Mouse (Mus musculus): ENCODE measurements at regions not wholly inside any gene's neighbourhood (a gene's known extent, or its start where the extent isn't known, plus 50 kb on each side); places are given as distances from the start of the nearest gene placed in this dataset.

DNA sequence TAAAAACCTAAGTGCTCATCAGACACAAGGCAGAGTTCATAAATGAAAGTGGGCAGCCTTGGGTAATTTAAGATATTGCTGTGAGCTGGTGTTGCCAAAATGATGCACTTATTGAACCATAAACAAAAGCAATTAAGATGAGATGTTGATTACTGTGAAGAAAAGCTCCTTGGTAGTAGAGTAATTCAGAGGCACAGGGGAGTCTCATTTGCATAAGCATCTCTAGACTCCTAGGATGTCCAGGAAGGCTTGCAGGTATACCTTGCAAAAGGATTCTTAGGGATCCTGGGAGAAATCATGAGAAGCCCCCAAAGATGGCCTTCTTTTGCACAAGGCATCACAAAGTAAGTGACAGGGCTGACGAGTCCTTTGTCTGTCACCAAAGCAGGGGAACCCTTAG, 640.5 kb upstream of the Cdh11 start:
- in situ Hi-C loops (cut with MboI, MseI), result no loop called here

DNA sequence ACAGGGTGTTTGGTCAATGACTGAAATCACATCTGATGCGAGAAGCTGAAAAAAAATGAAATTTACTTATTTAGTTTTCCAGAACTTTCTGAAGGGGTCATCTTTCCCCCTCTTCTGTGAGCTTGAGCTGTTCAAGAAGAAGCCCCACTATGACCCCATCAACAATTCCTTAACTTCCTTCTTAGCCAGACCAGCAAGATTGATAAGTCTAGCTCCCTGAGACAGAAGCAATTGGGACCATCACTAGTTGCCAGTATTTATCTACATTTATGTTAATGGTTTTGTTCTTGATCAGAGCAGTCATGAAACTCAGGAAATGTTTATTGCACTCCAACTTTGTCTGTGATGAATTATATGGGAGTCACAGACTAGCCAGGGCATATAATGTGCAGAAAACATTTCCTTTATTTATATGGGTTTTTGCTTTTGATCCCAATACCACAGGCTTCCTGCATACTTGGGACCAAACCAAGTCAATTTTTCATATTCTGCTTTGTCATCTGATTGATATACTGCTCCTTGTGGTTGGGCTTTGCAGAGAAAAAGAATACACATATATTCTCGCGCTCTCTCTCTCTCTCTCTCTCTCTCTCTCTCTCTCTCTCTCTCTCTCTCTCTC, 645.5 kb upstream of the Cdh11 start:
- in situ Hi-C loops (cut with MboI, MseI), result no loop called here

GRCm38 (mm10) chr8:103433532-103434105, 648.2 kb upstream of the Cdh11 start:
- in situ Hi-C loops (cut with MboI, MseI), result no loop called here

GRCm38 (mm10) chr8:103438995-103439717, 653.7 kb upstream of the Cdh11 start:
- in situ Hi-C loops (cut with MboI, MseI), result no loop called here

DNA sequence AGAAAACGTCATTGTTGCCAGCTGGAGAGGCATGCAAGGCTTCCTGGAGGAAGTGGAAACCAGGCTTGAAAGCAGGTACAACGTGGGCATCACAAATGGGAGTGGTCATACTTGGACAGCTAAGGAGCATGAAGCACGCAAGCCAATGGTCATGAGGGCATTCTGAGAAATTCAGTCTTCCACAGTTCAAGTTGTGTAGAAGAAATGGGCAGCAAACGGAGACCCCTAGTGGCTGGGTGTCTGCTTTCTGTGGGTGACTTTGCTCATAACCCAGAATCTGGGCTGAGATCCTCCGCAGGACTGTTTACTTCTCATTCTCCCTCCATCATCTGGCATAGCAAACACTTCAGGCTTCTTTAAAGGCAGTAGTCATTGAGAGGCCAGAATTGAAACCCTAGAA, 655.7 kb upstream of the Cdh11 start:
- in situ Hi-C loops (cut with MboI, MseI), result no loop called here

DNA sequence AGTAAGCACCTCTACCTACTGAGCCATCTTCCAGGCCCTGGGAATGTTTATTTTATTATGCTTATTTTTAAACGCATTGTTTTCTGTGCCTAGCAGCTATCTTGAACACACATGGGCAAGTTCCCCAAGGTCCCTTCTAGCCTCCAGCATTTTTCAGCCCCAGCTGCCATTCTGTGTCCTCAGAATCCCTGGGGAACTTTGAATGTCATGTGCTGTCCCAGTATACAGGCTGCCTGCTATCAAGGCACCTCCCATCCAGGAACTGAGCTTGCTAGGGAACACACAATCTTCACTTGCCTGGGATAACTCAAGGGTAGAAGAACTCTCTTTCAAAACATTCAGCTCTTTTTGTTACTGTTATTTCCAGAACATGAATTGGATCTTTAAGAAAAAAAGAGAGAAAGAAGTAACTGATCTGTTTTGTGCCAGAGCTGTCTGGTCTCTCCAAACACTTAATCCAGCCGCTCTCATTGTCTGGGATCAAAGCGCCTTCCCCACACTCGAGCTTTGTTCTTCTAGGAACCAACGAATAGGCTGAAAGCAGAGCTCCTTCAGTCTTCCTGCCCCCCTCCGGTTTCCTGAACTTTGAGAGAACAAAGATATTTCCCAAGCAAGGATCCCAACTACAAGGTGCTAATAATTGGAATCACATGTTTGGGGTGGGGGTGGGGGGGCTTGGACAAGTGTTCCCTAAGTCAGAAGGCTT, 657.1 kb upstream of the Cdh11 start:
- in situ Hi-C loops (cut with MboI, MseI), result no loop called here

- in situ Hi-C loops (cut with MboI, MseI), result no loop called here
These were observed 656.8 kb upstream of the Cdh5 start for GRCm38 (mm10) chr8:103444577-103444976.

DNA sequence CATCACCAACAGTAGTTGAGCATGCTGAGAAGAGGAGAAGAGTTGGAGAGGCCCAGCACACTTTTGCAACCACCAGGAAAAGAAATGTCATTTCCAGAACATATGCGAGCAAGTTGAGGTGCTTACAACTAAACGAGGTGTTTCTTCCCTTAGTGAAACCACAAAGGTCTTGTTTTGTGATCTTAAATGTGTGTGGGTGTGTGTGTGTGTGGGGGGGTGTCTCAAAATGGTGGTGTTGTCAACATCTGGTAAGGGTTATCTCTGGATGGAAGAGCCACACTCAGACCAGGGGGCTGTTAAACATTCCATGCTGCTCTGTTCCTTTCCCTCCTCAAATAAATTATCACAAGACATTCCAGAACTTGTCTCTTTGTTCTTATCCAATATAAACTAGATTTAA, 656.0 kb upstream of the Cdh5 start:
- in situ Hi-C loops (cut with MboI, MseI), result no loop called here

DNA sequence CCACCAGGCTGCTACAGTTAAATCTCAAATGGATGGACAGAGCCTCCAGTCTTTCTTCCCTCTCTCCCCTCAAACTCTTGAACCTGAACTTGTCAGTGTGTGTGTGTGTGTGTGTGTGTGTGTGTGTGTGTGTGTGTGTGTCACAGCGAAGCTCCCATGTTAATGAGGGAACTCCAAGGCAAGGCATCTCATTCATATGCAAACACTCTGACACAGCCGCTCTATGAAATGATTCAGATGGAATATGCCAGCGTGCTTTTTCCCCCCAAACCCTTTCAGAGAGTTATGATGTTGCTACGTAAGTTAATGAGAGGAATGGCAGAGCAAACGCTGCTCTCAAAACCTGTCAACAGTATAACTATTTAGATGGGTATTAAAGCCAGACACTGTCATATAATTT, 653.5 kb upstream of the Cdh5 start:
- in situ Hi-C loops (cut with MboI, MseI), result no loop called here

DNA sequence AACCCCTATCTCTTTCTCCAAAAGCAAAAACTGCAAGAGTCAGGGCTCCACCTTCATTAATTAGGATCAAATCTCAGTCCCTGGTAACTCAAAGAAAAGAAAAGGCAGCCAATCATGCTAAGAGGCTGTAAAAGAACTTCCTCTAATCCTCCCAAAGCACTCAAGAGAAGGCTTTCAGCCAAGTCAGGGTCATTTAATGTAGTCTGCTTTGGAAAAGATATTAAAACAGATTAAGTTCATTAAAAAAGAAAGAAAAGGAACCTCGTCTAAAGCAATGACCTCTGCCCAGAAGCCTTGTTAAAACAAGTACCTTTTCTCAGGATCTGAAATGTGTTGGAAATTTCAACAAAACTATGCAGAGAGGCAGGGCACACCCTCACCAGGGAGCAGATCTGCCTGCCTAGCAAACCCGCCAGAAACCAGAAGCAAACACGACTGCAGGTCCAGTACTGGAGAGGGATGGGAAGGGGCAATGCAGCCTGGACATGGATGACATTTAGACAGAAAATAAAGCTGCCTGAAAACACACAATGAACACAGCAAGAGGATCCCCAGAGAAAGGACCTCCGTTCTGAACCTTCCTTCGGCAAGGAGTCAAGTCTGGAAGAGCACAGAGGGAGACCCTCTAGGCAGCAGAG, 649.9 kb upstream of the Cdh5 start:
- in situ Hi-C loops (cut with MboI, MseI), result no loop called here

DNA sequence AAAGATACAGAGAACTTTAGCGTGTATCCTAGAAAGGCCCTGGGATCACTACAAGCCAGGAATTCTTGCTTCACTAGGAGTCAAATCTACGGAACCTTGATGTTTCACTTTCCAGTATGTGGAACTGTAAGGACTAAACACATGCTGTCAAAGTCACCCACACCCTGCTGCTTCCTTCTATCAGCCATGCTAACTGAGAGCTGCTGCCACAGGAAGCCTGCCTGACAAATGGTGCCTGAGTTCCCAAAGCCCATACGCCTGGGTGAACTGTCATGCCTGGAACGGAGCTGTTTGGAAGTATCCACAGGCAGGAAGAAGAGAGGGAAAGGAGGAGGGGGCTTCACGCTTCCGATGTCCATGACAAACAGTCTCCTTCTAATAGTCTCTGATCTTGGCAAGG, 644.2 kb upstream of the Cdh5 start:
- in situ Hi-C loops (cut with MboI, MseI), result no loop called here

- in situ Hi-C loops (cut with MboI, MseI), result no loop called here
These were observed 637.9 kb upstream of the Cdh5 start for GRCm38 (mm10) chr8:103463557-103463956.

DNA sequence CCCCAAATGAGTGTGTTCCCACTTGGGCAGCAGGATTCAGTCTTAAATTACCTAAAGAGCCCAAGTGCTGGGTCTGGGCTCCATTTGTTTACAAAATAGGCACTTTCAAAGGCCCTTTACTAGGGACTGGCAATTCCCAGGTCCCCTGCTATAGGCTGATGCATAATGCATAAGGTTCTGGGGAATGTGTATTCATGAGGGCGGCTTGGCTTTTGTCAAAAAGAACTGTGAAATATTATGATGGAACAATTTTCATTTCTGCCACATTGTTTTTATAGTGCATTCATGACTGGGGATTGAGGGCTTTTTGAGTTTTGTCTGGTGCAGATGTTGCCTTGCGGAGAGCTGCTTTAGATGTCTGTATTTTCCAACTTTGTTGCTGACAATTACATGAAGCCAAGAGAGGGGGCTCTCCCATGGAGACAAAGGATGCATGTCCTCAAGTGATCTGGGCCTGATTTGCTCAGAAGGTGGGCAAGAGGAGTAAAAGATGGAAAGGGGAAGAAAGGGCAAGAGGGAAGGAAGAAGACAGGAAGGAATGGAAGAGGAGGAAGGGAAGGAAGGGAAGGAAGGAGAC, 636.6 kb upstream of the Cdh5 start:
- in situ Hi-C loops (cut with MboI, MseI), result no loop called here

- in situ Hi-C loops (cut with MboI, MseI), result no loop called here
These were observed 633.8 kb upstream of the Cdh5 start for GRCm38 (mm10) chr8:103467536-103468160.

GRCm38 (mm10) chr8:103469049-103469448, 632.4 kb upstream of the Cdh5 start:
- in situ Hi-C loops (cut with MboI, MseI), result no loop called here

DNA sequence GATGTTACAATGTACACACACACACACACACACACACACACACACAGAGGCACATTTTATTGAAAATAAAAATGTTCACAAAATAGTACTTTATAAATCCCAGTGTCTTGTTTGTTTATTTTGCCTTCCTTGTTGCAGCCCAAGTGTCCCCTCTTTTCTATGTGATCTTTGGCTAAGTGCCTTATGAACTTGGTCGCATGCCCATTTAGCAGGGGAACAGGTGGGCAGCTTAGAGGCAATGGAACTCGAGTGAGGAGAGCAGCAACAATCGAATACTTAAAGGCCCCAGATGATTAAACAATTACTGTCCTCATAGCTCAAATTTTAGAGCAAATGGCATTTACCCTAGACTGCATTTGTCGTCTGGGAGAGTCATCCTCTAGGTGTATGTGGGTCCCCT, 631.1 kb upstream of the Cdh5 start:
- in situ Hi-C loops (cut with MboI, MseI), result no loop called here

DNA sequence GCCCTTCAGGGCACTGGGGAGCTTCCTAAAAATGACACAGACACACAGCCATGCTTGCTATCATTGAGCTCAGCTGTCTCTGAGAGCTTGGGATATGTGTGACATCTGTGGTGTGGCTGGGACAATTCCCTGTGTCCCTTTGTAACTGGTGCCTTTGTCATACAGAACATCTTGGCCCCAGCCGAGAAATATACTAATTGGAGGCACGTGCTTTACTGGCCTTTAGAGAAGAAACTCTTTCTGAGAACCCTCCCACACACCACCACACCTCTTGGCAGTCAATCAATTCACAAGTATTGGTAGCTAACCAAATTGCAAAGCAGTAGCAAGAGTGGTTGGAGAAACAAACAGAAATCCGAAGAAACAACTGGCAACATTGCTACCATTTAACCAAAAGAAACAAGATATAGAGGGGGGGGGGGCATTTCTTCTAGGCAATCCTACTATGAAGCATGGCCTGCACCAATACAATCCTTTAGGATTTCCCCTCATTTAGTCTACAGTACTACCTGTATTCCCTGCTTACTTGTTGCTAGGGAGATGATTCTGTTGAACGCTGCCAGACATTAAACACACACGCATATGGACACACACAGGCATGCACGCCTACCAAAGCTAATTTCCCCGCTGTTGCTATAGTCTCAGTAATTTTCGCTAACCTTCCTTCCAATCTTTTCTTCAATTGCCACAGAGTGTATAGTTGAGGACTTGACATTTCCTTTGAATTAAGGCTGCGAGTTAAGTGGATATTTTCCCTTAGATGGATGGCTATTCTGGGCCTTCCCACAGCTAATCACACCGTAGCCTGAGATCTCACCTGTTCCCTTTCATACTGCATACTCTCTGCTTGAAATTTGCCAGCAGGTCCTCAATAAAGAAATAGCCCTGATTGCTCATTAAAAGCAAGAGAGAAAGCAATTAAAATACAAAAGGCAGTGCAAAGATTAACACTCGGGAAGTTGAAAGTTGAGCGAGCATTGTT, 625.3 kb upstream of the Cdh5 start:
- in situ Hi-C loops (cut with MboI, MseI), result no loop called here

DNA sequence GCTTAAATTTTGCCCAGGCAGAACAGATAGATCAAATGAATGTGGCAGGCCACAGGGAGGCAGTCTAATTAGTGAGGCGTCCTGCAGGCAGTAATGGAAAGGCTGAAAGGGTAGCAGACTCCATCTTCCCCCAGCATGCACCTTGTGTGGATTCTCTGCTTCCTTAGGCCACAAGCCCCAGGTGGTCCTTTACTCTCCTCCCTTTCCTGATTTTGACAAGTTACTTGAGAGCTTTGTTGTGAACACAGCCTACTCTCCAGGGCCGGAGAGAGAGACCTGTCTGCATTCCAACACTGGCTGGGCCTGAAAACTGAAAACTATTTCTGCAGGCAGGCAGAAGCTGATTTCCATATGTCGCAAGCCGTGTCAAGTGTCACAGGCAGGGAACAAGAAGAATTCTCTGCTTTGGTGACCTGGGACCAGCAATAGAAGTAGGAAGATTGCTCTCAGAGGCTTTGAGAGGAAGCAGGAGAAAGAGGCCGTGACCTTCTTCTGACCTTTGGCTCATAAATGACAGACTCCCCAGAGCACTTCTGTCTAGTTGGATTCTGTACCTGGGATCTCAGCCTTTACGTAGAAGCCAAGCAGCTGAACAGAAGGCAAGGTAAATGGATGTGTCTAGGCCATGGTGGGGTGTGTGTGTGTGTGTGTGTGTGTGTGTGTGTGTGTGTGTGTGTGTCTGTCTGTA, 619.2 kb upstream of the Cdh5 start:
- in situ Hi-C loops (cut with MboI, MseI), result no loop called here

GRCm38 (mm10) chr8:103485441-103485840, 616.0 kb upstream of the Cdh5 start:
- in situ Hi-C loops (cut with MboI, MseI), result no loop called here

Measured in T-helper 17 cell (primary cell).